Mouse (Mus musculus) thymus, adult 18-20 months (tissue): ENCODE results near the gene Cd79a.

Source experiments
- DNase-seq, 2 experiments: peaks; one replicate each; pipeline ENCODE4 v3.0.0; 2022; ENCODE audit warnings: mixed read lengths in 2 of 2

The Cd79a gene

DNA sequence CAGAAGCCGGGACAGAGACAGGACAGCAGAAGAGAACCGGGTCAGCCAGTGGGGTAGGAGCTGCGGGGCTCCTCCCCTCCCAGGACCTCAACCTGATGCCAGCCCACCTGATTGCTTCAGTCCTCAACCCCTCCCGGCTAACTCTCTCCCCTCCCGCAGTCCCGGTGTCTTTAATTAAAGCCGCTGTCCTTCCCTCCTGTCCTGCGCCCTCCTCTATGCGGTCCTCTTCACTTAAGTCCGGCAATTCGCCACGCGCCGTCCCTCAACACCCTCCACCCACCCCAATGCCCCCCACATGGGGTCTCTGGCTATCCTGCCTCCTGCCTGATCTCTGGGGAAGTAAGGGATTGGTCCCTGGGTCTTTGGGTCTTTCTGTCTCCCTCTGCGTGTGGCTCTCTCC, 34.5 kb downstream of the Cd79a start:
- DNase-seq, result no peak

DNA sequence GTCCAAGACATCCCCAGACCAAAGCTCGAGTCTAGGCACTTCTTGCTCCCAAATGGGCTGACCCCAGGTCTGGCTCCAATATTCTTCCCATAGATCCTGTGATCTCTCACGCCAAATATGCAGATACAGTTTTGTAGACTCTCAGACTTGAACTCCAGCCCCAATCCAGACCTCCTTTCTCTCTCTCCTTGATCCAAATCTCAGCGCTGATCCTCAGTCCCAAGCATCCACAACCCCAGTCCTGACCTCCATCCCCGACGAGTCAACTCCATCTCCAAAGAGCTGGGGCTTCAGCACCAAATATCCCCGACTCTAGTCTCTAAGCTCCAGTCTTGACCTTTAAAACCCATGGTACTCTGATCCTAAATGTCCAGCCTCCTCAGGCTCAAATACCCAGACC, 46.5 kb downstream of the Cd79a start:
- no peak for DNase-seq

DNA sequence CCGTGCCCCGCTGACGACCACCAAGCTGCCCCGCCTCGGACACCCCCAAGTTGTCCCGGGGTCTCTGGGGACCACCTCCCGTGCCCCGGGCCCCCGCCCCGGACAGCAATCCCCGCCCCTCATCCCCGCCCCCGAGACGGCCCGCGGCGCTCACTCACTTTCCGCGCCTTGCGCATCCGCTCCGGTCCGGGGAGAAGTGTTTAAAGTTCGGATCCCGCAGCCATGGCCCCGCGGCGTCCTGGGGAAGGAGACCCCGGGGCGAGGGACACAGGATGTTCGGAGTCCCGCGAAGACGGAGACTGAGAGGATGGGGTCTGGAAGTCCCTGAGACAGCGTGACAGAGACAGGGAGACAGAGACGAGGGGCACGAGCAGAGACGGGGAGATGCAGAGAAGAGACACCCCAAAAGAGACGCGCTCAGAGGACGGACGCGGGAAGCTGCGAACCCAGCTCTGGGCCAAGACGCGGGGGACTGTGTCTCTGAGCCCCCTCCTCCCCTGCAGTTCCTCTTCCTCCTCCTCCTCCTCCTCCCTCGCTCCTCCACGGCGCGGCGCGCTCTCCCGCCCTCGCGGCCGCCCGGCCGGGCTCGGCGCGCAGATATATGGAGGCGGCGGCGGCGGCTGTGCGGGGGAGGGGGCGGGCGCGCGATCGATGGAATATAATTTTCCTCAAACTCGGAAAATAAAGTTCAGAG, 47.2 kb downstream of the Cd79a start, which contains the start of gene Gm4881:
TSS of gene Gm4881 (minus strand) at position 238 of the 694 bp plus-strand sequence.
- DNase-seq, result no peak

DNA sequence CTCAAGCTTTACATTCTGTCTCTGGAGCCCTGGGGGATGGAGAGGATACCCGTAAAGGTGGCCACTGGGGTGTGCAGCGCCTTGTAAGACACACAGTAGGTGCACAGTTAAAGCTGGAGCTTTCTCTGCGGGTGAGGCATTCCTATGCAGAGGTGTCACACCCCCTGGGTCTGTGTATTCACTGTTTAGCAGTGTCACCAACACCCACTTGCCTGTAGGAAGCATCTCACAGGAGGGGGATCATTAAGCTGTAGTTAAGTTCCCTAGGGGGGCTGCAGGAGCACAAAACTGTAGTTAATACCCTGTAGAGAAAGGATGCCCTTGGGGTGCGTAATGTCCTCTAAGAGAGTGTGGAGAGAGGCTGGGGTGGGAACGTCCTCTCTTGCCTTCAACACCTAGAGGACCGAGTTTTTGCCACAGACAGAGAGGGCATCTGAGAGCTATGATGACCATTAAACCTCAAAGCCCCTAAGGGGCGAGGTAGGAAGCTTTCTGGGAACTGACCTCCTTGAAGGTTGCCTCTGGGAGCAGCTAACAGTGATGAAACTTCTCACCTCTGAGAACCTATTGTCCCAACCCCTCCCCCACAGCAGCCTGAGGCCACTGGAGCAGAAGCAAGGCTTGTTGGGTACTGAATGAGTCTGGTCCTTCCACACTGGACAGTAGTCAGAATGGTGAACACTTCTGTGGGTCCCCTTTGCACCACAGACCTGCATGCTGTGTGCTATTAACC, 50.3 kb downstream of the Cd79a start:
- no peak for DNase-seq

DNA sequence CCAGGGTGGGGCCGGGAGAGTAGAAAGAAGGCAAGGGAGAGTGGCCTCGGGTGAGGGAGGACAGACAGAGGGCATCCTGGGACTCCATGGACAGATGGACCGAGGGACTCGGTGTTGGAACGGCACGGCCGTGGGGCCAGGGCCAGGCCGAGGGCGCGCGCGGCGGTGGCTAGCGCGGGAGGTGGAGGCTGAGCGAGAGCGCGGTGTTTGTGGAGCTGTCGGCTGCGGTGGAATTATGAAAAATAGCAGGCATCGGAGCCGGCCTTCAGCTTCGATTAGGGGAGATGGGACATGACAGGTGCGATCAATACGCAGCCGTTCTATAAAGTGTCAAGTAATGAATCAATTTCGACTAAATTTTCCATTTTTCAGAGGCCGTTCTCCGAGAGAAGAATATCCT, 51.6 kb downstream of the Cd79a start:
- no peak for DNase-seq

DNA sequence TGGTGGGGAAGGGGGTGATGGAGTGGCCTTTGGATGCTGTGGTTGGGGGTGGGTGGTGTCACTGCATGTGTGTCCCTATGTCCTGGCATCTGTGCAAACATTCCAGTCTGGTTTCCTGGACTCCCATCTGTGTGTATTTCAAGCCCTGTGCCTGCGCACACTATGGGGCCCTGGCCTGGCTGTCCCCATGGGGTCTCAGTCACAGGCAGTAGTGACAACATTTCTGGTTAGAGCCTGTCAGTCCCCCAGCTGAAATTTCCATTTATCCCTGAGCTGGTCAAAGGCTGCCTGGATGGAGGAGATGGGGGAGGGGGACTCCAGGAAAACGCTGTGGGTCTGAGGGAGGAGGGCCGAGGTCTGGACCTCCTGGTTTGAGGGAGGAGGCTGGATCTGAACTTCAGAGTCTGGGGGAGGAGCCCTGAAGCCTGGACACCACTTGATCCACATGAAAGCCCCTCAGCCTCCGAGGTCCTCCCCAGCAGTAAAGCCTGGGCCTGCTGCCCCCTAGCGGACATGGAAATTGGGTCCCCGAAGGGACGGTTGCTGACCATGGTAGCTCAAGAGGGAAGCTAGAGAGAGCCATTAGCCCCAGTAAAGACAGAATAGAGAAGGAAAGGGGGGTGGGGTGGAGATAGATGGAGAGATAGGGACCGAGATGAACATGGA, 52.9 kb downstream of the Cd79a start:
- DNase-seq, result peak; percentile 43 to 53
